Mouse (Mus musculus) heart, adult 2 months (tissue): Measurements from ENCODE around the gene Sectm1a.
A peak's percentile ranks its signal among the peaks of the same experiment; 100 is the strongest.

Experiments
- CTCF ChIP-seq: fragments of 200-600 bp; IDR thresholded peaks from 2 replicates; pipeline ENCODE4 v1.8.1; 2022; ENCODE audit warnings: antibody characterized with exemption, mild to moderate bottlenecking, moderate library complexity
- POLR2A ChIP-seq: fragments of 200-500 bp; IDR thresholded peaks from 2 replicates; pipeline ENCODE4 v1.6.1; 2011; ENCODE audit warnings: mild to moderate bottlenecking, low read depth, low read length, control low read depth; ENCODE audit not compliant: insufficient read depth

GRCm38 (mm10) chr11:121017703-121018102 is 63.3 kb downstream of the Sectm1a start:
- no peak for TF ChIP-seq POLR2A
- peak; percentile 83 for TF ChIP-seq CTCF
